Mouse (Mus musculus): ENCODE data around the gene Zfp354a. TPM values are rescaled to one million over a fixed set of nuclear protein-coding genes. Genes with fewer than 3 reads are reported as not detected.
"Not testable (repeated sequence)": the region's sequence is repeated elsewhere in the genome, so short reads cannot be mapped to it uniquely, and the experiment has no call there.

Zfp354a gene
- total and polyA plus RNA-seq, 2 experiments, result 1.9 to 3.1 TPM

- DNase-seq (ENCODE audit: extremely low read depth, low read depth, low spot score), result no peak
- Histone ChIP-seq H3K9ac (ENCODE audit: low read depth, low read length) (no peak overlapping the region), H3K4me3 (ENCODE audit: insufficient read depth, low read depth, low read length) (no peak overlapping the region), H3K27me3 (ENCODE audit: control insufficient read depth, insufficient read depth, low read length) (no peaks in the 10 kb centered on the region), H3K4me1 (ENCODE audit: control insufficient read depth, insufficient read depth, low read length) (no peaks in the 10 kb centered on the region), H3K79me2 (ENCODE audit: control insufficient read depth, insufficient read depth, low read length) (no peaks in the 10 kb centered on the region), H3K36me3 (ENCODE audit: control insufficient read depth, insufficient read depth, low read length) (no peaks in the 10 kb centered on the region), H3K27ac (replicated peaks; ENCODE audit: insufficient read depth, low read depth, low read length) (no peak overlapping the region)
- WGBS, result 75% methylated on average over 2 of the region's 2 CpGs
- TF ChIP-seq POLR2A (IDR thresholded peaks at IDR 0.05; ENCODE audit: extremely low read depth, insufficient read depth, low read length), result no peak
- no peak for TF ChIP-seq CTCF (IDR thresholded peaks at IDR 0.05; ENCODE audit: low read depth, low read length)
Observed at GRCm38 (mm10) chr11:51030225-51030624, 28.8 kb upstream of the Zfp354a start.

- no peak overlapping the region for H3K9ac ChIP-seq (ENCODE audit: low read depth, low read length)
- WGBS, result 37% methylated on average over 1 of the region's 1 CpGs
- H3K27ac ChIP-seq (replicated peaks; ENCODE audit: insufficient read depth, low read depth, low read length), result no peak overlapping the region
- H3K36me3 ChIP-seq (ENCODE audit: control insufficient read depth, insufficient read depth, low read length), result no peaks in the 10 kb centered on the region
- H3K27me3 ChIP-seq (ENCODE audit: control insufficient read depth, insufficient read depth, low read length), result no peaks in the 10 kb centered on the region
- no peaks in the 10 kb centered on the region for H3K79me2 ChIP-seq (ENCODE audit: control insufficient read depth, insufficient read depth, low read length)
- H3K4me3 ChIP-seq (ENCODE audit: insufficient read depth, low read depth, low read length), result no peak overlapping the region
- peak; percentile 6 for DNase-seq (ENCODE audit: extremely low read depth, low read depth, low spot score)
- TF ChIP-seq POLR2A (IDR thresholded peaks at IDR 0.05; ENCODE audit: extremely low read depth, insufficient read depth, low read length), result no peak
- TF ChIP-seq CTCF (IDR thresholded peaks at IDR 0.05; ENCODE audit: low read depth, low read length), result peak; percentile 35
- H3K4me1 ChIP-seq (ENCODE audit: control insufficient read depth, insufficient read depth, low read length), result no peaks in the 10 kb centered on the region
Observed at GRCm38 (mm10) chr11:51032851-51033250, 26.2 kb upstream of the Zfp354a start.

GRCm38 (mm10) chr11:51034141-51034540 is 24.9 kb upstream of the Zfp354a start:
- H3K4me1 ChIP-seq (ENCODE audit: control insufficient read depth, insufficient read depth, low read length); H3K27me3 ChIP-seq (ENCODE audit: control insufficient read depth, insufficient read depth, low read length); H3K4me3 ChIP-seq (ENCODE audit: insufficient read depth, low read depth, low read length); DNase-seq (ENCODE audit: extremely low read depth, low read depth, low spot score); H3K36me3 ChIP-seq (ENCODE audit: control insufficient read depth, insufficient read depth, low read length); H3K79me2 ChIP-seq (ENCODE audit: control insufficient read depth, insufficient read depth, low read length); H3K9ac ChIP-seq (ENCODE audit: low read depth, low read length); H3K27ac ChIP-seq (replicated peaks; ENCODE audit: insufficient read depth, low read depth, low read length): not testable (repeated sequence)

GRCm38 (mm10) chr11:51035951-51036350 is 23.1 kb upstream of the Zfp354a start:
- Histone ChIP-seq H3K79me2 (ENCODE audit: control insufficient read depth, insufficient read depth, low read length) (no peaks in the 10 kb centered on the region), H3K4me3 (ENCODE audit: insufficient read depth, low read depth, low read length) (no peak overlapping the region), H3K36me3 (ENCODE audit: control insufficient read depth, insufficient read depth, low read length) (no peaks in the 10 kb centered on the region), H3K27me3 (ENCODE audit: control insufficient read depth, insufficient read depth, low read length) (no peaks in the 10 kb centered on the region), H3K4me1 (ENCODE audit: control insufficient read depth, insufficient read depth, low read length) (no peaks in the 10 kb centered on the region), H3K9ac (ENCODE audit: low read depth, low read length) (no peak overlapping the region), H3K27ac (replicated peaks; ENCODE audit: insufficient read depth, low read depth, low read length) (no peak overlapping the region)
- DNase-seq (ENCODE audit: extremely low read depth, low read depth, low spot score), result peak; percentile 47
- WGBS, result 58% methylated on average over 2 of the region's 2 CpGs
- TF ChIP-seq POLR2A (IDR thresholded peaks at IDR 0.05; ENCODE audit: extremely low read depth, insufficient read depth, low read length) (no peak), CTCF (IDR thresholded peaks at IDR 0.05; ENCODE audit: low read depth, low read length) (no peak)

- H3K79me2 ChIP-seq (ENCODE audit: control insufficient read depth, insufficient read depth, low read length); H3K4me3 ChIP-seq (ENCODE audit: insufficient read depth, low read depth, low read length); DNase-seq (ENCODE audit: extremely low read depth, low read depth, low spot score); H3K27ac ChIP-seq (replicated peaks; ENCODE audit: insufficient read depth, low read depth, low read length); H3K9ac ChIP-seq (ENCODE audit: low read depth, low read length); H3K4me1 ChIP-seq (ENCODE audit: control insufficient read depth, insufficient read depth, low read length); H3K27me3 ChIP-seq (ENCODE audit: control insufficient read depth, insufficient read depth, low read length); H3K36me3 ChIP-seq (ENCODE audit: control insufficient read depth, insufficient read depth, low read length): not testable (repeated sequence)
- 48% methylated on average over 3 of the region's 3 CpGs for WGBS
Observed at GRCm38 (mm10) chr11:51044776-51045175, 14.3 kb upstream of the Zfp354a start.

GRCm38 (mm10) chr11:51047809-51048208 is 11.2 kb upstream of the Zfp354a start, which contains the start of gene Olfr1375:
Gene Olfr1375, plus strand, starts transcription at chr11:51048109.
- H3K27ac ChIP-seq (replicated peaks; ENCODE audit: insufficient read depth, low read depth, low read length); H3K4me3 ChIP-seq (ENCODE audit: insufficient read depth, low read depth, low read length); H3K27me3 ChIP-seq (ENCODE audit: control insufficient read depth, insufficient read depth, low read length); H3K9ac ChIP-seq (ENCODE audit: low read depth, low read length); DNase-seq (ENCODE audit: extremely low read depth, low read depth, low spot score); H3K36me3 ChIP-seq (ENCODE audit: control insufficient read depth, insufficient read depth, low read length); H3K4me1 ChIP-seq (ENCODE audit: control insufficient read depth, insufficient read depth, low read length); H3K79me2 ChIP-seq (ENCODE audit: control insufficient read depth, insufficient read depth, low read length): not testable (repeated sequence)
- WGBS, result 69% methylated on average over 3 of the region's 3 CpGs
